ENCODE assay signal across 32 mouse cellular contexts in the genomic region with DNA sequence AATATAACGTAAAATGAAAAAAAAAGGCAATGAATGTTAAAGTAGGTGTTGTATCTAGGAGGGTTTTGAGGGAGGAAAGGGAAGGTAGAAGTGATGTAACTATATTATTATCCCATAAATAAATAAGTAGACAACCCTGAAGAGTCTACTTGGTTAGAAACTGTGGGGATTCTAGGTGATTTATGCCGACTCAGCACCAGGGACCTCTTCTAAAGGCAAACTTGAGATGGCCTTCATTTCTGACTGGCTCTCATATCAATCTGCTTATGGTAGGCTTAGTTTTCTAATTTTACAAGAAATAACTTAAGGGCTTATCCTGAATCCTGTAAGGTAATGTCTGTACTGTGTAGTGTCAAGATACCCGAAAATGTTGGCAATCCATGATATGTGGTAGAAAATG.
"Had no signal": no experiment of that assay in that cellular context is flagged by ENCODE, and none has a peak within 500 bp of the region (broad histone marks: within the 10 kb centered on the region; RNA-seq: fewer than 3 reads in every experiment).

No protein-coding gene starts in this region.

- H3K27ac ChIP-seq: limb, embryonic 10.5 days; limb, embryonic 12.5 days; limb, embryonic 13.5 days; limb, embryonic 15.5 days; liver, embryonic 12.5 days; liver, embryonic 13.5 days; liver, embryonic 14.5 days; liver, embryonic 15.5 days; lung, embryonic 15.5 days; macrophage; midbrain, embryonic 10.5 days; midbrain, embryonic 12.5 days; midbrain, embryonic 13.5 days; midbrain, embryonic 15.5 days; neural tube, embryonic 12.5 days had no signal

- H3K9ac ChIP-seq: limb, embryonic 12.5 days; limb, embryonic 13.5 days; limb, embryonic 15.5 days; liver, embryonic 12.5 days; liver, embryonic 13.5 days; liver, embryonic 14.5 days; liver, embryonic 15.5 days; liver, postnatal 0 days; lung, embryonic 14.5 days; lung, embryonic 15.5 days; midbrain, embryonic 12.5 days; midbrain, embryonic 13.5 days; midbrain, embryonic 15.5 days; neural tube, embryonic 12.5 days had no signal

- H3K36me3 ChIP-seq: limb, embryonic 10.5 days; limb, embryonic 12.5 days; limb, embryonic 13.5 days; limb, embryonic 15.5 days; liver, embryonic 12.5 days; liver, embryonic 13.5 days; liver, embryonic 15.5 days; lung, embryonic 15.5 days; midbrain, embryonic 10.5 days; midbrain, embryonic 12.5 days; midbrain, embryonic 13.5 days; midbrain, embryonic 15.5 days; neural tube, embryonic 12.5 days had no signal

- ATAC-seq: liver, embryonic 12.5 days; liver, postnatal 0 days; lung, postnatal 0 days; midbrain, embryonic 13.5 days; midbrain, embryonic 15.5 days; midbrain, embryonic 16.5 days had no signal

- H3K4me1 ChIP-seq: limb, embryonic 10.5 days; limb, embryonic 12.5 days; limb, embryonic 13.5 days; limb, embryonic 15.5 days; liver, embryonic 12.5 days; liver, embryonic 13.5 days; liver, embryonic 15.5 days; lung, embryonic 15.5 days; megakaryocyte, embryonic 14.5 days; midbrain, embryonic 10.5 days; midbrain, embryonic 12.5 days; midbrain, embryonic 13.5 days; midbrain, embryonic 15.5 days; neural tube, embryonic 12.5 days had no signal

- H3K9me3 ChIP-seq: limb, embryonic 10.5 days; limb, embryonic 12.5 days; limb, embryonic 13.5 days; limb, embryonic 15.5 days; liver, embryonic 12.5 days; liver, embryonic 13.5 days; liver, embryonic 15.5 days; lung, embryonic 15.5 days; midbrain, embryonic 10.5 days; midbrain, embryonic 12.5 days; midbrain, embryonic 13.5 days; midbrain, embryonic 15.5 days; neural tube, embryonic 12.5 days had no signal

- H3K4me2 ChIP-seq: limb, embryonic 12.5 days; limb, embryonic 13.5 days; limb, embryonic 15.5 days; liver, embryonic 11.5 days; liver, embryonic 12.5 days; liver, embryonic 13.5 days; liver, embryonic 15.5 days; lung, embryonic 14.5 days; lung, embryonic 15.5 days; midbrain, embryonic 11.5 days; midbrain, embryonic 12.5 days; midbrain, embryonic 13.5 days; midbrain, embryonic 15.5 days; neural tube, embryonic 12.5 days had no signal

- DNase-seq: left cerebral cortex, postnatal 4 days; liver; liver, embryonic 13.5 days; liver, postnatal 0 days; lung, adult 18-20 months; lung, adult 2 months; lung, embryonic 14.5 days; lung, postnatal 10 days; lung, postnatal 14 days; lung, postnatal 36 days; lung, postnatal 4 days; midbrain, embryonic 14.5 days had no signal

- H3K27me3 ChIP-seq: limb, embryonic 12.5 days; limb, embryonic 13.5 days; limb, embryonic 15.5 days; liver, embryonic 12.5 days; liver, embryonic 13.5 days; liver, embryonic 15.5 days; lung, embryonic 15.5 days; megakaryocyte, embryonic 14.5 days; midbrain, embryonic 12.5 days; midbrain, embryonic 13.5 days; midbrain, embryonic 15.5 days; neural tube, embryonic 12.5 days had no signal

- H3K4me3 ChIP-seq: limb, embryonic 10.5 days; limb, embryonic 12.5 days; limb, embryonic 13.5 days; limb, embryonic 15.5 days; liver, embryonic 12.5 days; liver, embryonic 13.5 days; liver, embryonic 15.5 days; lung, embryonic 15.5 days; megakaryocyte, embryonic 14.5 days; midbrain, embryonic 10.5 days; midbrain, embryonic 12.5 days; midbrain, embryonic 13.5 days; midbrain, embryonic 15.5 days; myocyte; neural tube, embryonic 12.5 days had no signal
